Mouse (Mus musculus) heart, adult 2 months (tissue): ENCODE measurements around the gene Ambp.

Experiments
- EP300 ChIP-seq: fragments of 200-500 bp; IDR thresholded peaks from 2 replicates; pipeline ENCODE4 v1.6.1; 2011; ENCODE audit warnings: low read depth, low read length, control low read depth; ENCODE audit not compliant: insufficient read depth
- POLR2A ChIP-seq: fragments of 200-500 bp; IDR thresholded peaks from 2 replicates; pipeline ENCODE4 v1.6.1; 2011; ENCODE audit warnings: mild to moderate bottlenecking, low read depth, low read length, control low read depth; ENCODE audit not compliant: insufficient read depth

GRCm38 (mm10) chr4:63181556-63181955 lies 27.0 kb upstream of the Ambp start:
- no peak for TF ChIP-seq POLR2A
- TF ChIP-seq EP300, result 0 out of 2 replicates have a peak, but pooled peaks have one; percentile 51
